Mouse (Mus musculus) kidney, adult 2 months (tissue): ENCODE measurements around the gene Ly6g6e.

Source experiments
- CTCF ChIP-seq: fragments of 200-500 bp; conservative IDR thresholded peaks from 2 replicates; pipeline ENCODE4 v1.5.1; 2011; ENCODE audit warnings: low read depth, mild to moderate bottlenecking, control low read depth, low read length, moderate library complexity, mixed read lengths; ENCODE audit not compliant: insufficient read depth, insufficient read length
- POLR2A ChIP-seq: fragments of 200-500 bp; IDR thresholded peaks from one replicate; pipeline ENCODE4 v1.6.1; 2011; ENCODE audit warnings: low read depth, low read length, control low read depth

- TF ChIP-seq POLR2A (no peak), CTCF (no peak)
Observed at GRCm38 (mm10) chr17:35031272-35031671, 45.4 kb upstream of the Ly6g6e start.
